Mouse (Mus musculus) adrenal gland, adult 2 months (tissue): ENCODE results near the gene Spata6. TPM values are rescaled to one million over a fixed set of nuclear protein-coding genes. Genes with fewer than 3 reads are reported as not detected.

ENCODE experiments used
- DNase-seq: peaks from one replicate; pipeline ENCODE4 v3.0.0; 2021
- polyA plus RNA-seq: library from polyadenylated mRNA; depleted of rRNA; stranded (reverse); fragments of >200 nt; gene quantifications from 2 replicates; pipeline ENCODE4 v1.2.3, GENCODE M21; 2012; rRNA removed
- total RNA-seq, 2 experiments: library from RNA; stranded (reverse); gene quantifications; 2 replicates each; pipeline ENCODE4 v1.2.3; 2021

Gene Spata6
- total and polyA plus RNA-seq, 3 experiments, result 9.1 to 56.4 (median 11.5) TPM

DNA sequence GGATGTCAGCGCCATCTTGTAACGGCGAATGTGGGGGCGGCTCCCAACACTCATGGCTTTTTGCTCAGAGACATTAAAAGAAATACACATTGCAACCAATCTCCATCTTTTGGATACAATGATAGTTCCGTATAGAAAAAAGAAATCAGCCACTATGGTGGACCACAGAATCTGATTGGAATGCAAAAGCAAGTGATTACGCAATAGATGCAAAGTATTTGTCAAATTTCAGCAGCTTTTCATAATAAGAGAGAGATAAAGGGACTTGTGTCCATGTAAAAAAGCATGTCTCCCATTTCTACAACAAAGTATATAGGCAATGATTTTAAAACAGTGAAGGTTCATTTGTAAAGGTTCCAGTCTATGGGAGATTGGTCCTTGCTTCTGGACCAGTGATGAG lies 119.1 kb downstream of the Spata6 start:
- no peak for DNase-seq

DNA sequence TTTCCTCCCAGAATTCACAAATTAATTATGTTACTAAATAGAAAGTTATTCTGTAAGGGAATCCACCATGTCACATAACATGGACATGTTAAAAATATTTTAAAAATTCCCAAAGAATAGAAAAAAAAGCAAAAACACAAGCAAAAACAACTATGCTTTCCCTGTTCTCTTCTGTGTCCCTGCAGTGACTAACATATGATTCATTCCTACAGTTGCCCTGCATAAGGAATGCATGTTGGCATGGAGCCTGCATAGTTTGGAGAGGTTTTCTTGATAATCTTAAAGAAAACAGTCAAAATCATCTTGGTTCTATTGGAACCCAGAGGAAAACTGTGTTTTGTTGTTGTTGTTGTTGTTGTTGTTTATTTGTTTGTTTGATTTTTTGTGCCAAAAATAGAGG lies 132.8 kb downstream of the Spata6 start:
- no peak for DNase-seq

- no peak for DNase-seq
Observed at GRCm38 (mm10) chr4:111866701-111867100, 146.9 kb downstream of the Spata6 start.

DNA sequence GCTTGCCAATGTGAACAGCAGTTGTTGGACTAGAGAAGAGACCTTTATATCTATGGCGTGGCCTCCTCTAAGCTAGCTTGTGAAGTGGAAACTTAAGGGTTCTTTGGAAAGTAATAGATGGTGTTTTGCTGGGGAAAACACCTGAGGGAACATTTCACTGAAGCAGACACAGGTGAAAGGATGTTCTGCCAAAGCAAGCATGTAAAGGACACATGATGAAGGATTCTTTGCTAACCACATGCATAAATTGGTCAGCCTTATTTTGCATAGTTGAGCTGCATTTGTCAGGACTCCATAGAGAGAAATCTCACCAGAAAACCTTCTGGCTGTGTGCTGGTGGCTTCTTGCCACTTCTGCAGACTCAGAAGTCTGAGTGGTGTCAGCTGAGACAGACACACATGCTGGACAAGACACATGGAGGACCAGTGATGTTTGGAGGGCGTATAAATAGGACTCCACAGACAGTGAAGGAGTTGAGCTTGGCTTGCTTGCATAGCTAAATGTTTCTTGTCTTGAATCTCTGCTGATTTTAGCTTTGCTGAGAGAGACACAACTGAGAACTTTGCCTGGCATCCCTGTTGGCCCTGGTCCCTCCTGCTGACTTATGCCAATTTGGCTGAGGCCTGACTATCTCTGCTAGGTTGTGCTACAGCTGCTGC lies 148.1 kb downstream of the Spata6 start:
- DNase-seq, result no peak

Other genes with a start within 250 kb of the Spata6 start
- not detected for gene Slc5a9, start 182.9 kb downstream of the Spata6 start, total RNA-seq
- not detected in 2 replicates for gene Slc5a9, start 182.9 kb downstream of the Spata6 start, polyA plus RNA-seq
- gene Skint8, start 199.4 kb downstream of the Spata6 start, total RNA-seq, result not detected
- gene Skint8, start 199.4 kb downstream of the Spata6 start, polyA plus RNA-seq, result not detected in 2 replicates